Mouse (Mus musculus) liver, embryonic 14 days (tissue): Measurements from ENCODE around the gene Olfr569. TPM values are rescaled to one million over a fixed set of nuclear protein-coding genes. Genes with fewer than 3 reads are reported as not detected.

Experiments
- polyA plus RNA-seq: library from polyadenylated mRNA; depleted of rRNA; stranded (reverse); fragments of >200 nt; gene quantifications from 2 replicates; pipeline ENCODE4 v1.2.3, GENCODE M21; 2012; rRNA removed

The Olfr569 gene
- not detected in 2 replicates for polyA plus RNA-seq

DNA sequence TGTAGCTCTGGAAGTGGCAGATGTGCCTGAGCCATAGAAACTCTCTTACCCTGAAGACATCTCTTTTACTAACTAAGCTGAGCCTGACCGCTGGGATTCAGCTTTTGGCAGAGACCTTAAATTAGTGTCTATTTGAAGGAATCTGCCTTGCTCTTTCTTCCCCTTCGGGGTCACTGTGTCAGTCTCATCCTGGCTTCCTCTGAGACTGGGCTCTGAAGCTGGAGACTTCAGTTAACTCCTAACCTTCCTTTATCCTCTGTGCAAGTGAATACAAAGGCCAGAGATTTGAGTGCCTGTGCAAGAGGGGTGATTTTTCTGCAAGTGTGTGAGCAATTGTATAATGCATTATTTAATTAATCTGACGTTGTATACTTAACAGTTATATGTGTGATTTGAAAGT lies at the start of gene Olfr569:
Gene Olfr569, minus strand, starts transcription at position 101 of the 400 bp plus-strand sequence.

DNA sequence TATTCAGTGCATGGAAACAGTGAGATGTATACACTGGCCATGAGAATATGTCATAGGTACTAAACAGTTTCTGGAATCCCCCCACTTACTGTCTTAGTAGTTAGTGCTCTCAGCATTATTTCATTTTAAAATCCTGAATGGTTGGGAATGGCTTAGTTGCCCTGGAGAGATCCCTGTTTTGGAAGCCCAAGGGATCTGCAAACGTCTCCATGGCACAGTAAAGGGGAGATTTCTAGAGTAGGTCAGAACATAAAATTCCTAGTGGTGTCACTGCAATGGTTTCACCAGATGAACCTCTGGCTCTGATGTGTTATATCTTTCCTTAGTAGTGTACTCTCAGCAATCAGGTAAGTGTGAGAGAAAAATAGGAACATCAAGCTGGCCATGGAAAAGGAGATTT lies 33.4 kb upstream of the Olfr569 start, which contains the start of gene Olfr572:
Gene Olfr572, plus strand, starts transcription at position 301 of the 400 bp plus-strand sequence.

DNA sequence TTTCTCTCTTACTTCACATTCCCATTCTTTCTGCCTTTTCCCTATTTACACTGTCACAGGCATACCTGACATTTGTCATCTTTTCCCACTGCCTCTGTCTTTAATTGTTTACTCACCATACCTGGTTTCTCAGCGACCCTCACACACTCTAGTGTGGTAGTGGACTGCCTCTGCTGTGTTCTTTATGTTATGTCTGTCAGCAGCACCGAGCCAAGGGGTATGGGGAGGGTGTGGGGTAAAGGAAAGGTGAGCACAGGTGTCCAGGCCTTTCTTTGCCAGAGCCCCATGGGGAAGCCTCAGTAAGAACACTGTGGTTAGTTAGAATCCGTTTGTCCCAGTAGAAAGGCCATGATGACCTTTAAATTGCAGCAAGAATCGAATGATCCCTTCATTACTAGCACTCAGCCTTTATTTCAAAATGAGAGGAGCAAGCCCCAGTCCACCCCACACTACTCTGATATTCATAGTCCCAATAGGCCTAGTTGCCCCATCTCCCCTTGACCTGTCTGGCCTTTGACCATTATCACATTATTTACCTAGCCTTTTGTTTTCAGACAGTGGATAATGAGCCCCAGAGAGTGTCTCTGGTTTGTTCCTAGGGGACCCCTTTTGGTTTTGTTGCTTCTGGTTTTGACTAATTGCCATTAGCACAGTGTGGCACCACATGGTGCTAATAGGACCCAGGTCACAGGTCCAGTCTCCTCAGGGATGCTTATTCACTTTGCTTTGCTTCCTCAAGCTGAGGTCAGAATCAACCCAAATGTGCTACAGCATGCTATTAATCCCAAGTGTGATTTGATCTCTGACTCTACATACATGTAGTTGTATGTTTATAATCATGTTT lies 26.6 kb upstream of the Olfr569 start, which contains the start of gene Olfr571:
Gene Olfr571, minus strand, starts transcription at position 505 of the 844 bp plus-strand sequence.

DNA sequence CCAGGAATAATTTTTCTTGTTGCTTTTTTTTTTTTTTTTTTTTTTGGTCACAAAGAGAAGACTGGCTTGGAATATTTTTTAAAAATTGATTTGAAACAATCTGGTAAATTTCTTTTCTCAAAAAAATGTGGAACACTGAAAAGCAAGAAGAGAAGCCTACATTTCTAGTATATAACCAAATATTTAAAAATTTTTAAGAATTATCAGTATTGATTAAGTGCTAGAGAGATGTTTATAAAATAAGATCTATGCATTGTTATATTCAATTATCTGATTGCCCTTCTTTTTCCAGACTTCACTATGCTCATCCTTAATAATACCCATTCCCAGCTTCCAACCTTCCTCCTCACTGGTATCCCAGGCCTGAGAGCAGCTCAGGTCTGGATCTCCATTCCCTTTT lies 13.9 kb downstream of the Olfr569 start, which contains the start of gene Olfr568:
Gene Olfr568, plus strand, starts transcription at position 301 of the 400 bp plus-strand sequence.

DNA sequence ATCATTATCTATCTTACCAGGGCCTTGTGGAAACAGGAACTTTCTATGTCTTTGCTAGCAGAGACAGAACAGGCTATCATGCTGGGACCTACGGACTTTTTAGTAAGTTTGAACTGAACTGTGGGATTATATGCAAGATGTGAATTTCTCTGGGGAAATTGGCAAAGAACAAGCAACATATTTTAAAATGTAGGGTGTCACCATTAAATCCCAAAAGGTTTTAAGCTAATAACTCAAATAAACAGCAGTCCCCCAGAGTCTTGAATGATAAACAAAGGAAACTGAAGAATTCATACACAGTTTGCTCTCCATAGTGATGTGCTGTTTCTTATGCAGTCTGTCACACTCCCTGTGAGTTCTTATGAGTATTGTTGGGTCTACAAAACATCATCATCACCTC lies 32.0 kb downstream of the Olfr569 start, which contains the start of gene Olfr566:
Gene Olfr566, minus strand, starts transcription at position 101 of the 400 bp plus-strand sequence.

Other genes with a start within 250 kb of the Olfr569 start
- gene Olfr555, start 232.1 kb downstream of the Olfr569 start, polyA plus RNA-seq = not detected in 2 replicates
- not detected in 2 replicates for gene Olfr556, start 226.0 kb downstream of the Olfr569 start, polyA plus RNA-seq
- 2.0 and 2.5 TPM in 2 replicates for gene Trim68, start 203.6 kb downstream of the Olfr569 start, polyA plus RNA-seq
- gene Olfr557, start 195.0 kb downstream of the Olfr569 start, polyA plus RNA-seq = not detected in 2 replicates
- gene Olfr558, start 188.7 kb downstream of the Olfr569 start, polyA plus RNA-seq = not detected in 2 replicates
- gene Olfr33, start 171.8 kb downstream of the Olfr569 start, polyA plus RNA-seq = not detected in 2 replicates
- not detected in 2 replicates for gene Olfr559, start 163.4 kb downstream of the Olfr569 start, polyA plus RNA-seq
- gene Olfr560, start 131.5 kb downstream of the Olfr569 start, polyA plus RNA-seq = not detected in 2 replicates
- 0.01 and 0.15 TPM in 2 replicates for gene Olfr78, start 131.4 kb downstream of the Olfr569 start, polyA plus RNA-seq
- gene Olfr561, start 119.7 kb downstream of the Olfr569 start, polyA plus RNA-seq = 0.05 TPM in 1 of 2 replicates, not detected in the other
- not detected in 2 replicates for gene Olfr564, start 87.4 kb downstream of the Olfr569 start, polyA plus RNA-seq
- gene Olfr566, start 32.1 kb downstream of the Olfr569 start, polyA plus RNA-seq = not detected in 2 replicates
- gene Olfr568, start 13.8 kb downstream of the Olfr569 start, polyA plus RNA-seq = not detected in 2 replicates
- not detected in 2 replicates for gene Olfr570, start 3.7 kb upstream of the Olfr569 start, polyA plus RNA-seq
- gene Olfr571, start 26.7 kb upstream of the Olfr569 start, polyA plus RNA-seq = not detected in 2 replicates
- gene Olfr572, start 33.5 kb upstream of the Olfr569 start, polyA plus RNA-seq = not detected in 2 replicates
- gene Olfr573-ps1, start 51.7 kb upstream of the Olfr569 start, polyA plus RNA-seq = not detected in 2 replicates
- not detected in 2 replicates for gene Olfr574, start 57.6 kb upstream of the Olfr569 start, polyA plus RNA-seq
- 0.03 TPM in 1 of 2 replicates, not detected in the other for gene Olfr575, start 67.9 kb upstream of the Olfr569 start, polyA plus RNA-seq
- gene Olfr576, start 71.8 kb upstream of the Olfr569 start, polyA plus RNA-seq = not detected in 2 replicates
- not detected in 2 replicates for gene Olfr577, start 85.1 kb upstream of the Olfr569 start, polyA plus RNA-seq
- not detected in 2 replicates for gene Olfr578, start 98.4 kb upstream of the Olfr569 start, polyA plus RNA-seq
- not detected in 2 replicates for gene Olfr582, start 147.1 kb upstream of the Olfr569 start, polyA plus RNA-seq
- gene Olfr583, start 160.4 kb upstream of the Olfr569 start, polyA plus RNA-seq = not detected in 2 replicates
- not detected in 2 replicates for gene Olfr584, start 191.0 kb upstream of the Olfr569 start, polyA plus RNA-seq
- not detected in 2 replicates for gene Olfr585, start 206.8 kb upstream of the Olfr569 start, polyA plus RNA-seq
- gene Olfr586, start 234.8 kb upstream of the Olfr569 start, polyA plus RNA-seq = not detected in 2 replicates
- not detected in 2 replicates for gene Olfr588-ps1, start 250.0 kb upstream of the Olfr569 start, polyA plus RNA-seq